Mouse (Mus musculus) liver, adult 2 months (tissue): ENCODE data around the gene Ralgapa2. TPM values are rescaled to one million over a fixed set of nuclear protein-coding genes. Genes with fewer than 3 reads are reported as not detected.

Experiments used
- DNase-seq: peaks from one replicate; pipeline ENCODE4 v3.0.0-alpha.2; 2011; ENCODE audit warnings: low read depth, low spot score; ENCODE audit errors: extremely low read depth
- H3K27ac ChIP-seq: fragments of 200-500 bp; replicated peaks from 2 replicates; pipeline ENCODE4 v1.5.1; 2012; ENCODE audit warnings: low read depth, mild to moderate bottlenecking, control low read depth, inconsistent platforms, low read length; ENCODE audit not compliant: insufficient read depth
- H3K27me3 ChIP-seq: fragments of 200-500 bp; 2 replicates; pipeline ENCODE4 v1.6.1; 2012; ENCODE audit warnings: mild to moderate bottlenecking, moderate library complexity, low read length, inconsistent platforms; ENCODE audit not compliant: control insufficient read depth, insufficient read depth
- H3K36me3 ChIP-seq: fragments of 200-500 bp; 2 replicates; pipeline ENCODE4 v1.6.1; 2012; ENCODE audit warnings: low read length, inconsistent platforms; ENCODE audit not compliant: control insufficient read depth, insufficient read depth
- H3K4me1 ChIP-seq: fragments of 200-500 bp; 2 replicates; pipeline ENCODE4 v1.6.1; 2011; ENCODE audit warnings: low read length; ENCODE audit not compliant: control insufficient read depth, insufficient read depth
- H3K4me3 ChIP-seq: fragments of 200-500 bp; 2 replicates; pipeline ENCODE4 v1.5.1; 2011; ENCODE audit warnings: low read depth, mild to moderate bottlenecking, control low read depth, low read length, moderate library complexity; ENCODE audit not compliant: insufficient read depth
- H3K79me2 ChIP-seq: fragments of 200-500 bp; 2 replicates; pipeline ENCODE4 v1.6.1; 2012; ENCODE audit warnings: inconsistent platforms, mild to moderate bottlenecking, low read length, moderate library complexity; ENCODE audit not compliant: control insufficient read depth, insufficient read depth
- H3K9ac ChIP-seq: fragments of 200-500 bp; 2 replicates; pipeline ENCODE4 v1.6.1; 2012; ENCODE audit warnings: low read depth, mild to moderate bottlenecking, control low read depth, inconsistent platforms, low read length
- CTCF ChIP-seq: fragments of 200-500 bp; IDR thresholded peaks from 2 replicates; pipeline ENCODE4 v1.5.1; 2011; ENCODE audit warnings: low read depth, low read length, control low read depth
- POLR2A ChIP-seq: fragments of 200-500 bp; IDR thresholded peaks from 2 replicates; pipeline ENCODE4 v1.6.1; 2011; ENCODE audit warnings: low read length, control low read depth; ENCODE audit not compliant: insufficient read depth; ENCODE audit errors: extremely low read depth
- WGBS: fragments of 180-500 bp; shearing (Covaris S2); methylation state at CpG from one replicate; pipeline ENCODE4 v1.1.7; 2018; 5-methylcytosine and 5-hydroxymethylcytosine counted together
- polyA plus RNA-seq: library from polyadenylated mRNA; depleted of rRNA; stranded (reverse); fragments of >200 nt; gene quantifications from 2 replicates; pipeline ENCODE4 v1.2.3, GENCODE M21; 2012
- total RNA-seq: library from RNA; depleted of rRNA; stranded (reverse); fragments of >200 nt; gene quantifications from 2 replicates; pipeline ENCODE4 v1.2.3, GENCODE M21; 2014

The Ralgapa2 gene
- total and polyA plus RNA-seq, 2 experiments: 12.4 to 54.2 TPM

- Histone ChIP-seq H3K27me3 (no peaks in the 10 kb centered on the region), H3K4me3 (no peak overlapping the region), H3K4me1 (no peaks in the 10 kb centered on the region; the same call in 1 of the 2 replicates), H3K9ac (no peak overlapping the region), H3K27ac (no peak overlapping the region), H3K36me3 (peaks cover 37% of the 10 kb centered on the region), H3K79me2 (no peaks in the 10 kb centered on the region)
- TF ChIP-seq POLR2A (no peak), CTCF (no peak)
- DNase-seq: no peak
- 36% methylated on average over 1 of the region's 1 CpGs for WGBS
These were observed 149.2 kb downstream of the Ralgapa2 start for GRCm38 (mm10) chr2:146362932-146363331.

GRCm38 (mm10) chr2:146361969-146362368 is 150.2 kb downstream of the Ralgapa2 start:
- Histone ChIP-seq H3K27me3 (no peaks in the 10 kb centered on the region), H3K36me3 (peaks cover 37% of the 10 kb centered on the region), H3K4me3 (no peak overlapping the region), H3K27ac (no peak overlapping the region), H3K4me1 (no peaks in the 10 kb centered on the region; the same call in 1 of the 2 replicates), H3K79me2 (no peaks in the 10 kb centered on the region), H3K9ac (no peak overlapping the region)
- no peak for DNase-seq
- TF ChIP-seq CTCF (no peak), POLR2A (no peak)
- 85% methylated on average over 4 of the region's 4 CpGs for WGBS

GRCm38 (mm10) chr2:146361076-146361475 is 151.1 kb downstream of the Ralgapa2 start:
- Histone ChIP-seq H3K4me1 (no peaks in the 10 kb centered on the region; the same call in 1 of the 2 replicates), H3K79me2 (no peaks in the 10 kb centered on the region), H3K9ac (no peak overlapping the region), H3K27me3 (no peaks in the 10 kb centered on the region), H3K36me3 (peaks cover 32% of the 10 kb centered on the region), H3K4me3 (no peak overlapping the region), H3K27ac (no peak overlapping the region)
- DNase-seq: no peak
- no peak for TF ChIP-seq POLR2A
- no peak for TF ChIP-seq CTCF
- WGBS: 90% methylated on average over 3 of the region's 3 CpGs

GRCm38 (mm10) chr2:146359676-146360075 is 152.5 kb downstream of the Ralgapa2 start:
- H3K4me3 ChIP-seq: no peak overlapping the region
- H3K36me3 ChIP-seq: peaks cover 34% of the 10 kb centered on the region
- no peaks in the 10 kb centered on the region for H3K79me2 ChIP-seq
- TF ChIP-seq POLR2A (no peak), CTCF (no peak)
- WGBS: 76% methylated on average over 2 of the region's 2 CpGs
- no peak overlapping the region for H3K27ac ChIP-seq
- H3K4me1 ChIP-seq: no peaks in the 10 kb centered on the region; the same call in 1 of the 2 replicates
- DNase-seq: no peak
- H3K27me3 ChIP-seq: no peaks in the 10 kb centered on the region
- H3K9ac ChIP-seq: no peak overlapping the region

- no peak overlapping the region for H3K27ac ChIP-seq
- H3K36me3 ChIP-seq: peaks cover 38% of the 10 kb centered on the region
- H3K4me3 ChIP-seq: no peak overlapping the region
- 87% methylated on average over 6 of the region's 6 CpGs for WGBS
- no peaks in the 10 kb centered on the region for H3K4me1 ChIP-seq
- no peak for TF ChIP-seq POLR2A
- TF ChIP-seq CTCF: no peak
- H3K79me2 ChIP-seq: no peaks in the 10 kb centered on the region
- H3K9ac ChIP-seq: no peak overlapping the region
- no peak for DNase-seq
- no peaks in the 10 kb centered on the region for H3K27me3 ChIP-seq
These were observed 155.6 kb downstream of the Ralgapa2 start for GRCm38 (mm10) chr2:146356524-146356923.

- Histone ChIP-seq H3K4me3 (no peak overlapping the region), H3K79me2 (no peaks in the 10 kb centered on the region), H3K4me1 (no peaks in the 10 kb centered on the region), H3K36me3 (peaks cover 58% of the 10 kb centered on the region), H3K9ac (no peak overlapping the region), H3K27ac (no peak overlapping the region; the same call in 1 of the 2 replicates), H3K27me3 (no peaks in the 10 kb centered on the region)
- TF ChIP-seq CTCF (no peak), POLR2A (no peak)
- 81% methylated on average over 5 of the region's 5 CpGs for WGBS
- DNase-seq: no peak
These were observed 161.9 kb downstream of the Ralgapa2 start for GRCm38 (mm10) chr2:146350230-146350629.
